Mouse (Mus musculus) hindbrain, embryonic 11.5 days (tissue): ENCODE data around the gene Cntn1. TPM values are rescaled to one million over a fixed set of nuclear protein-coding genes. Genes with fewer than 3 reads are reported as not detected.

Experiments
- ATAC-seq: fragments of 200-750 bp; cut with Nextera tagmentation; 2 replicates; pipeline ENCODE4 v1.8.0; 2017; ENCODE audit warnings: mild to moderate bottlenecking, moderate TSS enrichment, moderate library complexity; ENCODE audit not compliant: low FRiP score
- DNase-seq: peaks from one replicate; pipeline ENCODE4 v3.0.0-alpha.2; 2015; ENCODE audit warnings: low spot score
- H3K27ac ChIP-seq: fragments of 300-500 bp; sonication (generic); 2 replicates; pipeline ENCODE4 v1.5.1; 2014; ENCODE audit warnings: mild to moderate bottlenecking, low read depth, low read length
- H3K27me3 ChIP-seq: fragments of 300-500 bp; sonication (generic); 2 replicates; pipeline ENCODE4 v1.6.1; 2014; ENCODE audit warnings: mild to moderate bottlenecking, low read length, moderate library complexity, mixed read lengths; ENCODE audit not compliant: control insufficient read depth, insufficient read depth
- H3K36me3 ChIP-seq: fragments of 300-500 bp; sonication (generic); 2 replicates; pipeline ENCODE4 v1.6.1; 2014; ENCODE audit warnings: mild to moderate bottlenecking, low read length, moderate library complexity, mixed read lengths; ENCODE audit not compliant: control insufficient read depth, insufficient read depth
- H3K4me1 ChIP-seq: fragments of 300-500 bp; sonication (generic); replicated peaks from 2 replicates; pipeline ENCODE4 v1.6.1; 2014; ENCODE audit warnings: low read length, mixed read lengths; ENCODE audit not compliant: control insufficient read depth, insufficient read depth
- H3K4me2 ChIP-seq: fragments of 300-500 bp; sonication (generic); replicated peaks from 2 replicates; pipeline ENCODE4 v1.6.1; 2014; ENCODE audit warnings: mild to moderate bottlenecking, low read depth, low read length
- H3K4me3 ChIP-seq: fragments of 300-500 bp; sonication (generic); 2 replicates; pipeline ENCODE4 v1.5.1; 2014; ENCODE audit warnings: low read depth, low read length
- H3K9ac ChIP-seq: fragments of 300-500 bp; sonication (generic); 2 replicates; pipeline ENCODE4 v1.6.1; 2014; ENCODE audit warnings: low read depth, low read length
- H3K9me3 ChIP-seq: fragments of 300-500 bp; sonication (generic); 2 replicates; pipeline ENCODE4 v1.6.1; 2016; ENCODE audit warnings: low read length; ENCODE audit not compliant: control insufficient read depth
- WGBS: fragments of 180-500 bp; shearing (Covaris S2); extraction: QIAGEN DNeasy Blood & Tissue Kit; methylation state at CpG from one replicate; pipeline ENCODE4 v1.1.7; 2014; 5-methylcytosine and 5-hydroxymethylcytosine counted together
- polyA plus RNA-seq: library from polyadenylated mRNA; unstranded; fragments of >200 nt; fragmentation: Nextera tagmentation; extraction: Ambion mirVana; gene quantifications from 2 replicates; pipeline ENCODE4 v1.2.1, GENCODE M21; 2014

Cntn1 gene
- polyA plus RNA-seq, 1 experiment from 2014 or later, result 4.5 TPM

DNA sequence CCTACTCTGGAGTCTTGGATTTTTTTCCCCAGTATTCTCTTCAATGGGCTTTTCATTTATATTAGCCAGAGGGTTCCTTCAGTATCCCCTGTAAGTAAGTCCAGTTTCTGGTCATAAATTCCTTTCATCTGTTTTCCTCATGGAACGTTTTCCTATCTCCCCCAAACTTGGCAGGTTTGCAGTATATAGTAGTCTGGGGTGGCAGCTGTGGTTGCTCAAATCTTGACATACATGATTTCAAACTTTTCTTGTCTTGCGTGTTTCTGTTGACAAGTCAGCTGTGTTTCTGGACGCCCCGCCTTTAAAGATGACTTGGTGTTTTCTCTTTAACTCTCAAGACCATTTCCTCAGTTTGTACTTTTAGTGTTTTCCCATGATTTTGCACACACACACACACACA lies 155.7 kb downstream of the Cntn1 start:
- Histone ChIP-seq H3K27me3 (no peaks in the 10 kb centered on the region), H3K4me3 (no peak overlapping the region), H3K27ac (no peak overlapping the region), H3K9me3 (no peaks in the 10 kb centered on the region), H3K4me1 (no peaks in the 10 kb centered on the region), H3K9ac (no peak overlapping the region), H3K4me2 (no peak overlapping the region), H3K36me3 (no peaks in the 10 kb centered on the region)
- WGBS, result 90% methylated on average over 4 of the region's 4 CpGs
- no peak for DNase-seq
- ATAC-seq, result no peak

DNA sequence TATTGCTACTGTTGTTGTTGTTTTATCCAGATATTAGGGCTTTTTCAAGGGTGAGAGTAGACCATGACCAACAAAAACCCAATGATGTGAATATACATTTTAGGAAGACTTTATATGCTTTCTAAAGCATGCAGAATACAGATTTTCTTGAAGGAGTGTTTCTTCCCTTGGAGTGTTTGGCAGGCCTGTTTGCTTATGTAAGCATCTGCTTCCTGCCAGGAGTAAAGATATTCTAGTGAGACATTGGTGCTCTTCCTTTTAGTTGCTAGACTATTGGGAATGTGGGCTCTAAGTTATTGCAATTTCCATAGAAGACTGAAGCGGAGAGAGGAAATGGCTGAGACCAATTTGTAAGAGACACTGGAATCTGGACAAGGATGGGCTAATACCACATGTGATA lies 158.8 kb downstream of the Cntn1 start:
- 90% methylated on average over 1 of the region's 1 CpGs for WGBS
- Histone ChIP-seq H3K4me2 (no peak overlapping the region), H3K4me1 (no peaks in the 10 kb centered on the region), H3K36me3 (no peaks in the 10 kb centered on the region), H3K27me3 (no peaks in the 10 kb centered on the region), H3K9ac (no peak overlapping the region), H3K9me3 (no peaks in the 10 kb centered on the region), H3K4me3 (no peak overlapping the region), H3K27ac (no peak overlapping the region)
- ATAC-seq (no peak), DNase-seq (no peak)

DNA sequence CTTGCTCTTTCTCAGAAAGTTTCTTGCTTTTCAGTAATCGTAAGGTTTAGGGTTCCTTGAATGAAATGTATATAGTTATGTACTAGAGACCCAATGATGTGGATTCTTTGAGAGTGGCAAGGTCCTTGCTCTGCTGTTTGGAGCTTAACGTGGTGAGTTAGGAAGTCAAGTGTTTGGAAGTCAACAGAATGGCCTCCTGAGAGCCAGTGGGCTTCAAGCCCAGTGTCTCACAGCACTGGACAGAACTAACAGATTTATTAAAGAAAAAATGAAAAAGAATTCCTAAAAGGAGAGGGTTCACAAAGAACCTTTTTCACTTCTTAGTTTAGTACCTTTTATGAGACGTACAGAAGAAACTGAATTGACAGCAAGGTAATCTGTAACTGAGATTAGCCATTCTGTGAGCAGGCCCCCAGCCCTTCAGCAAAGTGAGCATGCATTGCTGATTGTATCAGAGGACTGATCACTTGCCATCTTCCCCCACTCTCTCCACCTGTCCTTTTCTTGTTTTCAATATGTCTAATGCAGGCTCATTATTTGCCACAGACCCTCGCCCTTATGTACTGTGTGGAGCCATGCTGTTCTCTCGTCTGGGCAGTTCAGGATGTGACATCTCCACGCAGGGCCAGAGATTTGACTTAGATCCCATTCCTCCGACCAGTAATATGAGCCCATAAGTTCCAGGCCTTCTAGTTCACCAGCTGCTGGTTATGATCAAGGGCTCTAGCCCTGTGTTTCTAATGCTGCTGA lies 159.7 kb downstream of the Cntn1 start:
- Histone ChIP-seq H3K4me2 (no peak overlapping the region), H3K4me1 (no peaks in the 10 kb centered on the region), H3K36me3 (no peaks in the 10 kb centered on the region), H3K4me3 (no peak overlapping the region), H3K9me3 (no peaks in the 10 kb centered on the region), H3K27ac (no peak overlapping the region), H3K27me3 (no peaks in the 10 kb centered on the region), H3K9ac (no peak overlapping the region)
- DNase-seq, result no peak
- 89% methylated on average over 7 of the region's 7 CpGs for WGBS
- no peak for ATAC-seq

DNA sequence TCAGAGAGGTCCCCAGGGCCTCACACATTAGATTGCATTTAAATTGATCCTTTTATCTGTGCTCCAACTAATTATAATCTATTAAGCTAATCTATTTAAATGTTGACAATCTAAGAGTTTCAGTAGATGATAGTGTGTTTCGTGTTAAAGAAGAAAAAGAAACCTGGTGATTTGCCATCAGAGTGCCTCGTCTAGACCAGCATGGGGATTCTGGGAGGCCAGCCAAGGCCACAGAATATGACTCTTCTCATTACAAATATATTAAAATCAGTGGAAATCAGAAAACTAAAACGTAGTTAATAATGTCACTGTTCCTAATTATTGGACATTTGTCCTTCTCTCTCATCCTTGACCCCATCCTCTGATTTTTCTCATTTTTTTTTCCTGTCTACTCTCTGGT lies 164.9 kb downstream of the Cntn1 start:
- H3K36me3 ChIP-seq, result no peaks in the 10 kb centered on the region
- H3K4me2 ChIP-seq, result no peak overlapping the region
- no peak overlapping the region for H3K4me3 ChIP-seq
- WGBS, result 73% methylated on average over 3 of the region's 3 CpGs
- H3K4me1 ChIP-seq, result no peaks in the 10 kb centered on the region
- H3K9me3 ChIP-seq, result no peaks in the 10 kb centered on the region
- H3K27ac ChIP-seq, result no peak overlapping the region
- ATAC-seq (no peak), DNase-seq (no peak)
- no peaks in the 10 kb centered on the region for H3K27me3 ChIP-seq
- H3K9ac ChIP-seq, result no peak overlapping the region

DNA sequence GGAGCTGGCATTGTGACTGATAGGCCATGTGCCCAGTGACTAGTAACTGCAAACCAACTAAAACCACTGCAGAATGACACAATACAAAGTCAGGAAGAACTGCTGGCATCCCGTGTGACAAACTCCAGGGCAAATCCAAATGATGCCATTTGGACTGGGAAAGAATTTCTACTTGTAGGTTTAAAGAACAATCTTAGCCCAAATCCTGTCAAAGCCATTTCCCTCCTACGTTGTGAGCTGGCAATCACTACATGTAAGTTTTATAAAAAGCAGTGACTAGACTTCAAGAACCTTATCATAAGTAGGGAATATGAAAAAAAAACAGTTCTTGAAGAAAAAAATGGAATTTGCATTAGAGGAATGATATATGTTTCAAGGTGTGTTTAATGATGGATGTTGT lies 170.5 kb downstream of the Cntn1 start:
- ATAC-seq, result no peak
- H3K4me2 ChIP-seq, result no peak overlapping the region

DNA sequence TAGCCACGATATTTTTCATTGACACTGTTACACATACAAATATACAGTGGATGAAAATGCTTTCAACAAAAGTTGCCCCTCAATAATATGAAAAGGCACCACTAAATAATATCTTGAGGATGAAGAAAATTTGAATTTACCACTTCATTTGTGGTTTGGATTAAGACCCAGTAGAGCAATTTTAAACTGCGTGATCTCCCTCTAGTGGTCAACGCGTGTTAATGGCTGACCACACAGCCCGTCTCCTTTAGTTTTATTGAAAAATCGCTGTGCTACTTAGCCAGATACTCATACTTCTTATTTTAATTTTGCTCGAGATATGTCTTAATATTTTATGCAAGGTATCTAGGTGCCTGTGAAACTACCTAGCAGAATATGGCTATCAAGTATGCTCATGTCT lies 180.4 kb downstream of the Cntn1 start:
- Histone ChIP-seq H3K36me3 (no peaks in the 10 kb centered on the region), H3K27ac (no peak overlapping the region), H3K4me2 (no peak overlapping the region), H3K27me3 (no peaks in the 10 kb centered on the region), H3K9me3 (no peaks in the 10 kb centered on the region), H3K9ac (no peak overlapping the region), H3K4me1 (no peaks in the 10 kb centered on the region), H3K4me3 (no peak overlapping the region)
- DNase-seq, result peak; percentile 55
- ATAC-seq, result 0 out of 2 replicates have a peak, but pooled peaks have one; percentile 63
- 21% methylated on average over 7 of the region's 7 CpGs for WGBS

More for the DNA sequence above, 170.5 kb downstream of the Cntn1 start:
- Histone ChIP-seq H3K27ac (no peak overlapping the region), H3K4me1 (no peaks in the 10 kb centered on the region), H3K27me3 (no peaks in the 10 kb centered on the region), H3K9ac (no peak overlapping the region), H3K9me3 (no peaks in the 10 kb centered on the region), H3K36me3 (no peaks in the 10 kb centered on the region), H3K4me3 (no peak overlapping the region)
- DNase-seq, result no peak
- WGBS, result 87% methylated on average over 2 of the region's 2 CpGs

DNA sequence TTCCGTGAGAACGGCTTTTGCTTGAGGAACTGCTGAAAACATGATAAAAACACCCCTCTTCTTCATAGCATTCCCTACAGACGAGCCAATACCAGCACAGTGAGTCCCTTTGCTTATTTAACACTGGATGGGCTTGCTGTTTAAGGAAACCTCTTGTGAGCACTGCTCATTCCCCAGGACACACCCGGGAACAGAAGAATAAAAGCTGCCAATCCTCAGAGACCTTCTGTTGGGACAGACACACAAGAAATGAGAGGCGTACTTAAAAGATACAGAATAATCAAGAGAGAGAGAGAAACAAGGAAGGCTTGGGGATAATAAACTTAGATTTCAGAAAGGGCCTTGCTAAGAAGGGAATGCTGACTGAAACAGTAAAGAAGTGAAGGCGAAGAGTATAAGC lies 184.9 kb downstream of the Cntn1 start:
- Histone ChIP-seq H3K27ac (no peak overlapping the region), H3K4me1 (no peaks in the 10 kb centered on the region), H3K9ac (no peak overlapping the region), H3K36me3 (no peaks in the 10 kb centered on the region), H3K27me3 (no peaks in the 10 kb centered on the region), H3K4me2 (no peak overlapping the region), H3K4me3 (no peak overlapping the region), H3K9me3 (no peaks in the 10 kb centered on the region)
- WGBS, result 81% methylated on average over 6 of the region's 6 CpGs
- no peak for ATAC-seq
- no peak for DNase-seq

DNA sequence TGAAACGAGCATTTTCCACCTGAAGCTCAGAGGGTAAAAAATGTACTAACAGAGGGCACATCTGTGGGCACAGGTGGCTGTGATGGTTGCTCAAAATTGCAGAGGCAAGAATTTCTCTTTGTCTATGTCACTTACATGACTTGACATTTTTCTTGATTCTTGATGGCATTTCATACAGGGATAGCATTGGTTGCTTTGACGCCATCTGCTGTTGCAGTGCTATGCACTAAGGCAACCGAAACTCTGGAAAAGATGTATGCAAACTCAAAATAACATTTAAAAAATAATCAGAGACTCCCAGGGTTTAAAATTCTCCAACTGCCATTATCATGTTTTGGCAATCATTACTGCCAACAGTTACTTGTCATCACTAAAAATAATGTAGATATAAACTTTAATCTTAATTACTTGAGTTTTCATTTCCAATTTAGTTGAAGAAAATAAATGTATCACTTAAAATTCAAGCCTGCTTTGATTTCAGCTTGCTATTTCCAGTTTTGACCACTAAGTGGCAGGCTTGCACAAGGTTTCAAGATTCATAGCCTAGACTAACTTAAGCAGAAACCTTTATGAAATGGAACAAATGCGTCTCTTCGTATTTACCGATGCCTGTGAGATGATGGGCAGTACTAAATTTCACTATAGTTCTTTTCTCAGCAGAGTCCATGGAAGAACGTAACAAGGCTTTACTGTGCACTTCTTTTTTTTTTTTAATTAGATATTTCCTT lies 214.2 kb downstream of the Cntn1 start:
- H3K9me3 ChIP-seq, result no peaks in the 10 kb centered on the region
- DNase-seq (peak; percentile 80), ATAC-seq (no peak)
- H3K27ac ChIP-seq, result no peak overlapping the region
- H3K36me3 ChIP-seq, result no peaks in the 10 kb centered on the region
- no peaks in the 10 kb centered on the region for H3K4me1 ChIP-seq
- H3K4me2 ChIP-seq, result no peak overlapping the region
- H3K9ac ChIP-seq, result no peak overlapping the region
- H3K4me3 ChIP-seq, result no peak overlapping the region
- H3K27me3 ChIP-seq, result no peaks in the 10 kb centered on the region
- WGBS, result 30% methylated on average over 7 of the region's 7 CpGs

DNA sequence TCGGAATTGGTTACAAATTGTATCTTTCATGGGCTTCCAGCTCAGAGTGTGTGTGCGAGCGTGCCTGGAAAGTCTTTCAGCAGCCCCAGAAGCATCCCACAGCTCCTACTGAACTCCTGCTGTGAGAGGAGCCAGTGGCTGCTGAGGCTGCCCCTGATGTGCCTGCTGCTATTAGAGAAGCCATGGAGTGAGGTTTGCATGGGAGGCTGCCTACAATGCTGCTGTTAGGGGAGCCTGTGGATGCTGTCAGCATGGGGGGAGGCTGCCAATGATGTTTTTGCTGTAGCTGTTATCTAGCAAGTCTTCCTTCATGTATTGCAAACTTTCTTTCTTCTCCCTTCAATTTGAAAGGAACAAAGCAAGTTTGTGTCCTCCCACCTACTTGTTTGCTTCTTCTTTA lies 217.4 kb downstream of the Cntn1 start:
- Histone ChIP-seq H3K27ac (no peak overlapping the region), H3K9ac (no peak overlapping the region), H3K36me3 (no peaks in the 10 kb centered on the region), H3K4me3 (no peak overlapping the region), H3K4me1 (no peaks in the 10 kb centered on the region), H3K9me3 (no peaks in the 10 kb centered on the region), H3K27me3 (no peaks in the 10 kb centered on the region), H3K4me2 (no peak overlapping the region)
- no peak for DNase-seq
- ATAC-seq, result no peak
- 19% methylated on average over 3 of the region's 3 CpGs for WGBS
